In the genomic region with DNA sequence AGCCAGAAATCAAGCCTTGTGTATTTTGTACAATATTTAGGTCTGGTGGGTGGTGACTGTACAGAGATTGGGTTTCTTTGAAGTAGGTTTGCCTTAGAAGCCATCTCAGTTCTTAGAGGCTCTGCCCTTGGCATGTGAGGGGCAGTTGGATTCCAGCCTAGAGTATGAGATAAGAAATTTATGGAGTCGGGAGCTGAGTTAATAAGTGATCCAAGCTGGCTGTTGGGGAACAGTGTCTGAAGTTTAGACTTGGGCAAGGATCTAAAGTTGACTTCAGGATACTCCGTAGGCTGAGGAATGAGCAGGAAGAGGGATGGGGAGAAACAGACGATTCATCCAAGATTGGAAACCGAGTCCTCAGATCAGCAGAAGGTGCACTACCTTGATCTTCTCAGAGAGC, we compare ENCODE assay signal across 27 mouse cellular contexts. TPM values are rescaled to one million over a fixed set of nuclear protein-coding genes. Genes with fewer than 3 reads are reported as not detected.
DNase-seq lines count a peak whose midpoint lies in the region; ATAC-seq lines count a peak whose summit lies in the region.
"Had no signal": no experiment of that assay in that cellular context is flagged by ENCODE, and none has a peak within 500 bp of the region (broad histone marks: within the 10 kb centered on the region; RNA-seq: fewer than 3 reads in every experiment).

No protein-coding gene starts in this region.

- WGBS in kidney, embryonic 16.5 days, result 75% methylated on average over 4 of the region's 4 CpGs
- WGBS in intestine, embryonic 15.5 days, result 63% methylated on average over 4 of the region's 4 CpGs
- 93% methylated on average over 4 of the region's 4 CpGs for WGBS in midbrain, embryonic 15.5 days

- no peaks in the 10 kb centered on the region for H3K27me3 ChIP-seq in kidney, embryonic 16.5 days (ENCODE audit: insufficient read depth, low read length)
- H3K27me3 ChIP-seq in intestine, embryonic 15.5 days (replicated peaks), result no peaks in the 10 kb centered on the region
- no peaks in the 10 kb centered on the region for H3K27me3 ChIP-seq in midbrain, embryonic 15.5 days (replicated peaks)
- H3K27me3 ChIP-seq: heart, embryonic 12.5 days; limb, embryonic 15.5 days; lung, embryonic 15.5 days; midbrain, embryonic 13.5 days; neural tube, embryonic 15.5 days had no signal

- no peak overlapping the region for H3K27ac ChIP-seq in kidney, embryonic 16.5 days (ENCODE audit: low read length)
- H3K27ac ChIP-seq in intestine, embryonic 15.5 days, result no peak overlapping the region
- no peak overlapping the region for H3K27ac ChIP-seq in midbrain, embryonic 15.5 days
- H3K27ac ChIP-seq: hindbrain, embryonic 14.5 days; limb, embryonic 15.5 days; liver, embryonic 14.5 days; lung, embryonic 15.5 days; macrophage; midbrain, embryonic 13.5 days; neural tube, embryonic 15.5 days had no signal

- no peak overlapping the region for H3K9ac ChIP-seq in kidney, embryonic 16.5 days (replicated peaks; ENCODE audit: low read length)
- H3K9ac ChIP-seq in intestine, embryonic 15.5 days, result no peak overlapping the region
- no peak overlapping the region for H3K9ac ChIP-seq in midbrain, embryonic 15.5 days
- H3K9ac ChIP-seq: heart, embryonic 12.5 days; hindbrain, embryonic 14.5 days; limb, embryonic 15.5 days; liver, embryonic 14.5 days; lung, embryonic 15.5 days; midbrain, embryonic 13.5 days; neural tube, embryonic 15.5 days had no signal

- H3K4me1 ChIP-seq in kidney, embryonic 16.5 days (ENCODE audit: insufficient read depth, low read length), result no peaks in the 10 kb centered on the region
- no peaks in the 10 kb centered on the region for H3K4me1 ChIP-seq in intestine, embryonic 15.5 days (replicated peaks)
- no peaks in the 10 kb centered on the region for H3K4me1 ChIP-seq in midbrain, embryonic 15.5 days
- H3K4me1 ChIP-seq: limb, embryonic 15.5 days; lung, embryonic 15.5 days; midbrain, embryonic 13.5 days had no signal

- H3K36me3 ChIP-seq in kidney, embryonic 16.5 days (ENCODE audit: insufficient read depth, low read length), result no peaks in the 10 kb centered on the region
- no peaks in the 10 kb centered on the region for H3K36me3 ChIP-seq in intestine, embryonic 15.5 days
- no peaks in the 10 kb centered on the region for H3K36me3 ChIP-seq in midbrain, embryonic 15.5 days (replicated peaks)
- H3K36me3 ChIP-seq: G1E; heart, embryonic 12.5 days; limb, embryonic 15.5 days; lung, embryonic 15.5 days; midbrain, embryonic 13.5 days; neural tube, embryonic 15.5 days had no signal

- H3K9me3 ChIP-seq in kidney, embryonic 16.5 days (ENCODE audit: low read length), result no peaks in the 10 kb centered on the region
- no peaks in the 10 kb centered on the region for H3K9me3 ChIP-seq in intestine, embryonic 15.5 days
- H3K9me3 ChIP-seq in midbrain, embryonic 15.5 days, result no peaks in the 10 kb centered on the region
- H3K9me3 ChIP-seq: G1E; heart, embryonic 12.5 days; limb, embryonic 15.5 days; lung, embryonic 15.5 days; midbrain, embryonic 13.5 days; neural tube, embryonic 15.5 days had no signal

- no peak overlapping the region for H3K4me3 ChIP-seq in kidney, embryonic 16.5 days (ENCODE audit: low read length)
- H3K4me3 ChIP-seq in intestine, embryonic 15.5 days (replicated peaks), result no peak overlapping the region
- no peak overlapping the region for H3K4me3 ChIP-seq in midbrain, embryonic 15.5 days
- H3K4me3 ChIP-seq: heart, embryonic 12.5 days; limb, embryonic 15.5 days; lung, embryonic 15.5 days; midbrain, embryonic 13.5 days; neural tube, embryonic 15.5 days had no signal

- DNase-seq in heart, adult 11 months, result peak; percentile 39
- DNase-seq in heart, adult 9 months (ENCODE audit: low spot score in 2 of 2), result no peak
- peak; percentile 66 to 82 for DNase-seq in kidney, adult 8-10 months
- peak; percentile 47 for DNase-seq in kidney, postnatal 10 days
- no peak for DNase-seq in urinary bladder, adult 18-20 months (ENCODE audit: low spot score in 2 of 2)
- DNase-seq: adrenal gland, postnatal 10 days; cerebellum, adult 8-10 months; cerebellum, postnatal 25 days; gastrocnemius, postnatal 14 days; layer of hippocampus, adult 9-11 months; retina, postnatal 1 day; right cerebral cortex, postnatal 14 days; spleen, adult 18-20 months; thymus, postnatal 14 days had no signal

- H3K4me2 ChIP-seq in kidney, embryonic 16.5 days (replicated peaks; ENCODE audit: low read depth, low read length), result no peak overlapping the region
- no peak overlapping the region for H3K4me2 ChIP-seq in intestine, embryonic 15.5 days (replicated peaks)
- no peak overlapping the region for H3K4me2 ChIP-seq in midbrain, embryonic 15.5 days
- H3K4me2 ChIP-seq: heart, embryonic 12.5 days; hindbrain, embryonic 14.5 days; limb, embryonic 15.5 days; lung, embryonic 15.5 days; midbrain, embryonic 13.5 days; neural tube, embryonic 15.5 days had no signal

- ATAC-seq in kidney, embryonic 16.5 days (ENCODE audit: low FRiP score, low TSS enrichment), result no peak
- ATAC-seq in intestine, embryonic 15.5 days, result peak; percentile 79
- no peak for ATAC-seq in midbrain, embryonic 15.5 days (replicated peaks)
- ATAC-seq: forebrain, embryonic 14.5 days; midbrain, embryonic 13.5 days had no signal

RNA-seq across cellular contexts. Expression of a gene that starts 29.9 kb away (rescaled TPM):
- polyA plus RNA-seq in kidney, embryonic 16.5 days (2015; fragmentation: Nextera tagmentation; extraction: Ambion mirVana), result 0.45 and 0.78 TPM in 2 replicates
- polyA plus RNA-seq in intestine, embryonic 15.5 days (2015; fragmentation: Nextera tagmentation; extraction: Ambion mirVana), result 8.7 and 10.0 TPM in 2 replicates
- polyA plus RNA-seq in midbrain, embryonic 15.5 days (2015; fragmentation: Nextera tagmentation; extraction: Ambion mirVana), result not detected in 2 replicates
- polyA plus RNA-seq: forebrain, embryonic 14.5 days; G1E; heart, embryonic 12.5 days; midbrain, embryonic 13.5 days had no signal

Comparison
In these comparisons a context has a peak if more than half of its experiments do, and no peak if none do; other contexts are left out.
1. DNase-seq: peak in heart, adult 11 months (single experiment), kidney, adult 8-10 months (2 of 2) and kidney, postnatal 10 days (single experiment); none in heart, adult 9 months (0 of 2) and urinary bladder, adult 18-20 months (0 of 2).